Mouse (Mus musculus) CD8-positive naive resting alpha-beta T cell, adult 57 days (primary cell): ENCODE measurements around the gene Fbxl22. TPM values are rescaled to one million over a fixed set of nuclear protein-coding genes. Genes with fewer than 3 reads are reported as not detected.

Source experiments
- total RNA-seq: library from RNA; stranded (reverse); gene quantifications from one replicate; pipeline ENCODE4 v1.2.4, GENCODE M21; 2023

Fbxl22 gene
- total RNA-seq = 8.3 TPM

GRCm38 (mm10) chr9:66514256-66514770 lies at the start of gene Fbxl22:
Gene Fbxl22 (minus strand): TSS chr9:66514593.

Other genes with a start within 250 kb of the Fbxl22 start
- 110 TPM for gene Herc1, start 164.1 kb downstream of the Fbxl22 start, total RNA-seq
- gene Usp3, start 78.5 kb upstream of the Fbxl22 start, total RNA-seq = 164 TPM
- 5.8 TPM for gene Car12, start 199.1 kb upstream of the Fbxl22 start, total RNA-seq